Mouse (Mus musculus) forebrain, embryonic 11.5 days (tissue): ENCODE data around the gene Sstr3. TPM values are rescaled to one million over a fixed set of nuclear protein-coding genes. Genes with fewer than 3 reads are reported as not detected.

Experiments used
- ATAC-seq: fragments of 200-750 bp; cut with Nextera tagmentation; replicated peaks from 2 replicates; pipeline ENCODE4 v1.8.0; 2017; ENCODE audit warnings: moderate TSS enrichment; ENCODE audit not compliant: low FRiP score
- DNase-seq: peaks from one replicate; pipeline ENCODE4 v3.0.0-alpha.2; 2017; ENCODE audit warnings: low spot score
- H3K27ac ChIP-seq: fragments of 300-500 bp; sonication (generic); 2 replicates; pipeline ENCODE4 v1.5.1; 2014; ENCODE audit warnings: low read depth, low read length
- H3K27me3 ChIP-seq: fragments of 300-500 bp; sonication (generic); 2 replicates; pipeline ENCODE4 v1.6.1; 2014; ENCODE audit warnings: mild to moderate bottlenecking, low read length, mixed read lengths; ENCODE audit not compliant: control insufficient read depth, insufficient read depth
- H3K36me3 ChIP-seq: fragments of 300-500 bp; sonication (generic); 2 replicates; pipeline ENCODE4 v1.6.1; 2014; ENCODE audit warnings: mild to moderate bottlenecking, low read length, moderate library complexity, mixed read lengths; ENCODE audit not compliant: control insufficient read depth, insufficient read depth
- H3K4me1 ChIP-seq: fragments of 300-500 bp; sonication (generic); replicated peaks from 2 replicates; pipeline ENCODE4 v1.6.1; 2014; ENCODE audit warnings: low read length, mixed read lengths; ENCODE audit not compliant: control insufficient read depth, insufficient read depth
- H3K4me2 ChIP-seq: fragments of 300-500 bp; sonication (generic); 2 replicates; pipeline ENCODE4 v1.6.1; 2014; ENCODE audit warnings: low read depth, mild to moderate bottlenecking, low read length, moderate library complexity, mixed read lengths; ENCODE audit not compliant: severe bottlenecking
- H3K4me3 ChIP-seq: fragments of 300-500 bp; sonication (generic); 2 replicates; pipeline ENCODE4 v1.5.1; 2014; ENCODE audit warnings: low read depth, low read length
- H3K9ac ChIP-seq: fragments of 300-500 bp; sonication (generic); 2 replicates; pipeline ENCODE4 v1.6.1; 2014; ENCODE audit warnings: low read length
- H3K9me3 ChIP-seq: fragments of 300-500 bp; sonication (generic); 2 replicates; pipeline ENCODE4 v1.6.1; 2016; ENCODE audit warnings: low read length, mixed read lengths; ENCODE audit not compliant: control insufficient read depth
- WGBS: fragments of 180-500 bp; shearing (Covaris S2); extraction: QIAGEN DNeasy Blood & Tissue Kit; methylation state at CpG from one replicate; pipeline ENCODE4 v1.1.7; 2014; 5-methylcytosine and 5-hydroxymethylcytosine counted together
- polyA plus RNA-seq: library from polyadenylated mRNA; unstranded; fragments of >200 nt; fragmentation: Nextera tagmentation; extraction: Ambion mirVana; gene quantifications from 2 replicates; pipeline ENCODE4 v1.2.1, GENCODE M21; 2014

Gene Sstr3
- polyA plus RNA-seq, 1 experiment from 2014 or later, result not detected

DNA sequence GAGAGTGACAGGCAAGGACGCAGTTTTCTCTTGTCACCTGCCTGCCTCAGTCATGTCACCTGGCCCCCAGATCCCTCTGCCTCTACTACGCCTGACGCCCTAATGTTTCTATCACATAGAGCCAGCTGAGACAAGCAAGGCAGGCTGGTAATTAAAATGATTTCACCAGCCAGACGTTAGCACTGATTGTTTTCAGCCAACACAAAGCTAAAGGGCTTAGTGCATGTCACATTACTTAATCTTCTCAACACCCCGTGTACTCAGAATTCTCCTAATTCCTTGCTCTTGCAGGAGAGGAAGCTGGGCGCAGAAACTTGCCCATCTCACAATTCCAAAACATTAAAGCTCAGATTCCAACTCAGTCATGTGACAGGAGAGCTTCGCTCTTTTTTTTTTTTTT, 36.0 kb downstream of the Sstr3 start:
- peaks cover 4% of the 10 kb centered on the region; the same call in 1 of the 2 replicates for H3K4me1 ChIP-seq
- DNase-seq (no peak), ATAC-seq (no peak)
- WGBS, result 58% methylated on average over 7 of the region's 7 CpGs
- no peaks in the 10 kb centered on the region for H3K36me3 ChIP-seq
- no peak overlapping the region for H3K4me3 ChIP-seq
- no peak overlapping the region for H3K9ac ChIP-seq
- no peak overlapping the region for H3K27ac ChIP-seq
- H3K27me3 ChIP-seq, result no peaks in the 10 kb centered on the region
- no peak overlapping the region for H3K4me2 ChIP-seq
- H3K9me3 ChIP-seq, result no peaks in the 10 kb centered on the region

DNA sequence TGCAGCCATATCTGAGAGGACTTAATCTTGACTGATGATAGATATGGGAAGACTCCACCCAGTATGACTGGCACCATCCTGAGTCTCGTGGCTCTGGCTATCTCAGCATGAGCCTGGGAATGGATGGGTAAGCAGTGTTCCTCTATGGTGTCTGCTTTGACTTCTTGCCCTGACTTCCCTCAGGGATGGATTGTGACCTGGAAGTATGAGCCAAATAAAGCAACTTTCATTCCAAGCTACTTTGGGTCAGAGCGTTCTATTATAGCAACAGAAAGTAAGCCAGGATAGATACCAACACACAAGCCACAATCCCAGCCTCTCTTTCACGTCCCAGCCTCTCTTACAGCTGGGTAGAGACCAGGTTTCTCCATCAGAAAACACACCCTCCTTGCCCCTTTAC, 38.9 kb downstream of the Sstr3 start:
- no peak overlapping the region for H3K27ac ChIP-seq
- no peak overlapping the region for H3K9ac ChIP-seq
- 82% methylated on average over 3 of the region's 3 CpGs for WGBS
- H3K27me3 ChIP-seq, result no peaks in the 10 kb centered on the region
- ATAC-seq, result no peak
- no peaks in the 10 kb centered on the region for H3K9me3 ChIP-seq
- DNase-seq, result no peak
- no peak overlapping the region for H3K4me3 ChIP-seq
- H3K4me1 ChIP-seq, result peaks cover 4% of the 10 kb centered on the region; the same call in 1 of the 2 replicates
- no peak overlapping the region for H3K4me2 ChIP-seq
- no peaks in the 10 kb centered on the region for H3K36me3 ChIP-seq

DNA sequence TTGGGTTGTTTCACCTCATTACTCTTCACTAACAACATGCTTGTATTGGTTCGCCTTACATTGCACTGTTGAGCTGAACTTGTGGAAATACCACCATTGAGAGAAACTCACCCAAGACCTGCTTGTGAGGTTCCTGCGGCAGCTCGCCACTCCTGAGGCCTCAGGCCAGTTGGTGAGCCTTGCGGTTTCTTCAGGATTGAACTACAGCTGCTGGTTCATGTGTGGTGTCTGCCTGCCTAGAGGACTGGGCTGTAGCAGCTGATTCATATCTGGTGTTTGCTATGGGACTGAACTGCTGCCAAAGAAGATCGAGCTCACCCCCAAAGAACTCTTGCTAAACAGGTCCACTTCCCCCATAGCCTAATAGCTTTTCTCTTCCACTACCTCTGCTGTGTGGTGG, 39.7 kb downstream of the Sstr3 start:
- Histone ChIP-seq H3K9me3 (no peaks in the 10 kb centered on the region), H3K9ac (no peak overlapping the region), H3K4me2 (no peak overlapping the region), H3K27ac (no peak overlapping the region), H3K27me3 (no peaks in the 10 kb centered on the region), H3K4me1 (peaks cover under 1% of the 10 kb centered on the region; the same call in 1 of the 2 replicates), H3K4me3 (no peak overlapping the region), H3K36me3 (no peaks in the 10 kb centered on the region)
- 90% methylated on average over 5 of the region's 5 CpGs for WGBS
- no peak for ATAC-seq
- no peak for DNase-seq

DNA sequence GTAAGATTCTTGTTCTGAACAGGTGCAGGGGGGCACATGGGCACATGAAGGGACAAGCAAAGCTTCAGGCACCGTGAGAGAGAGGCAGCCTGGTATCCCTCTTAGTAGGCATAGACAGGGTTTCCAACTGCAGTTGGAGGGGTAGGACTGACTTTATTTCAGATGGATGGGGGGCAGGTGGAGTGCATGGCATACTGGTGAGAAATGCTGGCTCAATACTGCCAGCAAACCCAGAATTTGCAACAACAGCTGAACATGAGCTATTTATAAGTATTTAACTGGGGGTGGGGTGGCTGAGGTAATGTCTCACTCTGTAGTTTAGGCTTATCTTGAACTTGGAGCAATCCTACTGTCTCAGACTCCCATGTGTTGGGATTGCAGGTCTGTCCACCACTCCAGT, 40.5 kb downstream of the Sstr3 start:
- DNase-seq, result no peak
- no peak overlapping the region for H3K4me2 ChIP-seq
- H3K4me3 ChIP-seq, result no peak overlapping the region
- no peak overlapping the region for H3K27ac ChIP-seq
- H3K9me3 ChIP-seq, result no peaks in the 10 kb centered on the region
- H3K9ac ChIP-seq, result no peak overlapping the region
- no peak for ATAC-seq
- H3K27me3 ChIP-seq, result no peaks in the 10 kb centered on the region
- WGBS, result 100% methylated on average over 1 of the region's 1 CpGs
- no peaks in the 10 kb centered on the region for H3K4me1 ChIP-seq
- H3K36me3 ChIP-seq, result no peaks in the 10 kb centered on the region

DNA sequence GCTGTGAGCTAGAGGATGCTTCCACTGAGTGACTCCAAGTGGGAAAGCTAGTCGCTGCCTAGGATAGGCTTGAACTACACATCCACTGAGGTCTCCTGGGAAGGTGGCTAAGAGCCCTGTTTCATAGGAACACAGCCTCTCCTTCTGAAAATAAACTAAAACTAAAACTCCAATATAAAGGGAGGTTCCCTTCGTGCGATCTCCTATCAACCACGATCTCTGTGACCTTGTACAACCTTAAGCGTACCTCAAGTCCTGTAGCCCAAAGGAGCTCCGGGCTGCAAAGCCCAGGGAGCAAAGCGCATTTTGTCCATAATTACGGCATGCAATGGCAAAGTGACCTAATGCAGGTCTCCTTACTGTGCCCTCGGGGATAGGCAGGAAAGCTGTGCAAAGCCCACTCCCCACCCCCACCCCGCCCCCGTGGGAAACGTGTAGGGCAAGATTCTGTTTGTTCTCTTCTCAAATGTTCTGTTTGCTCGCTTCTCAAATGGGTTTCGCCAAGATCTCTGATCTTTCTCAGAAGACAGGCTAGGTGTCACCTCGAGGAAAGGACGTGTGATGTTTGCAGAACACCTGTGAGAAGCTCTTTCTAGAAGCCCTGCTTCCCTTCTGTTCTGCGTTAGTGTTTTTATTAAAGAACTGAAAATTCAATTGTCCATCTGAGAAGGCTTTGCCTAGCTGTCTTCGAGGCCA, 41.9 kb downstream of the Sstr3 start:
- Histone ChIP-seq H3K4me2 (no peak overlapping the region), H3K27ac (no peak overlapping the region), H3K27me3 (no peaks in the 10 kb centered on the region), H3K4me1 (no peaks in the 10 kb centered on the region), H3K9me3 (no peaks in the 10 kb centered on the region), H3K9ac (no peak overlapping the region), H3K4me3 (no peak overlapping the region), H3K36me3 (no peaks in the 10 kb centered on the region)
- 88% methylated on average over 18 of the region's 18 CpGs for WGBS
- DNase-seq (no peak), ATAC-seq (no peak)

DNA sequence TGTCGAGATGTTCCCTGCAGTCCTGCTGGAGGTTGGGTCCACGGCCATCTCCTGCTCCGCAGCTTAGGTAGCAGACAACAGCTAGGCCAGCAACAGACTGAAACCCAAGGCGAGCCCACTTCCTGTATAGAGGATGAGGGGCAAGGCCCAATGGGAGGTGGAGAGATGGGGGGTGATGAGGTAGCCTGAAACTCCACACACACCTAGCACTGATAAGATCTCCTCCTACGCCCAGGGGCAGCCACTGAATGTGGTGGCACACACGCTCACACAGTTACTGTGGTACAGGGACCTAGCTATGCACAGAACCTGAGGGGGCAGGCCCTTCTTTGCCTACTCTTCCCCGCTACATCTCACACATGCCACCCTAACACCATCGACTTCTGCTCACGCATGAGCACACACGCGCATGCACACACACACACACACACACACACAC, 49.5 kb downstream of the Sstr3 start, which contains the start of gene Il2rb:
Gene Il2rb (minus strand): TSS at position 304 of the 439 bp plus-strand sequence.
- no peaks in the 10 kb centered on the region for H3K4me1 ChIP-seq
- 96% methylated on average over 11 of the region's 11 CpGs for WGBS
- H3K9ac ChIP-seq, result no peak within 1 kb of the TSS

DNA sequence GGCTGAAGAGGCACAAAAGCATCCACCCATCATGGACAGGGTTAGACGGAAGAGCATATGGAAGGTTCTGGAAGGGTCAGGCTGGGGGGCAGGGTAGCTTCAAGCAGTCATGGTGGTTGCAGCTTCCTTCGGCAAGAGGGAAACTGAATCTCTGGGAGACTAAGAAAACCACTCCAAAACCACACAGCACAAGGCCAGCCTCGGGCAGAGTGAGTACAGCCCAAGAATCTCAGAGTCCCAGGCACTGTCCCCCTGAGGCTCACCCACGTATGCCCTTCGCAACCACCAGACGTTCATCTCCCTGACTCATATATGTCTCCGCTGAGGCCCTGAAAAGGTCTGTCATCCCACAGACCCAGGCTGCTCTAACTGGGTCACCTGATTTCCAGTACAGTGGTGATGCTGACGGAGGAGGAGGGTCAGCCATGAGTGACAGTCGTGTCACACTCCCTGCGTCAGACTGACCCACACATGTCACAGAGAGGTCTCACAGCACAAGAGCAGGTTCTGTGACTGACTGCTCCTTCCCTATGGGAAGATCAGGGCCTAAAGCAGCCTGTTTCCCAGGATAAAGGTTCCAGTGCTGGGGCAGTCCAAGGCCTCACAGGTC, 51.0 kb downstream of the Sstr3 start:
- no peaks in the 10 kb centered on the region for H3K4me1 ChIP-seq
- H3K4me3 ChIP-seq, result no peak overlapping the region
- no peaks in the 10 kb centered on the region for H3K27me3 ChIP-seq
- H3K9me3 ChIP-seq, result no peaks in the 10 kb centered on the region
- DNase-seq, result no peak
- WGBS, result 90% methylated on average over 10 of the region's 10 CpGs
- H3K27ac ChIP-seq, result no peak overlapping the region
- H3K36me3 ChIP-seq, result no peaks in the 10 kb centered on the region
- no peak for ATAC-seq
- no peak overlapping the region for H3K4me2 ChIP-seq
- H3K9ac ChIP-seq, result no peak overlapping the region

More for the DNA sequence above, 49.5 kb downstream of the Sstr3 start, which contains the start of gene Il2rb:
- Histone ChIP-seq H3K36me3 (no peaks in the 10 kb centered on the region), H3K4me3 (no peak within 1 kb of the TSS), H3K27me3 (no peaks in the 10 kb centered on the region), H3K9me3 (no peaks in the 10 kb centered on the region), H3K27ac (no peak within 1 kb of the TSS), H3K4me2 (no peak within 1 kb of the TSS)
- DNase-seq, result no peak
- ATAC-seq, result no peak

DNA sequence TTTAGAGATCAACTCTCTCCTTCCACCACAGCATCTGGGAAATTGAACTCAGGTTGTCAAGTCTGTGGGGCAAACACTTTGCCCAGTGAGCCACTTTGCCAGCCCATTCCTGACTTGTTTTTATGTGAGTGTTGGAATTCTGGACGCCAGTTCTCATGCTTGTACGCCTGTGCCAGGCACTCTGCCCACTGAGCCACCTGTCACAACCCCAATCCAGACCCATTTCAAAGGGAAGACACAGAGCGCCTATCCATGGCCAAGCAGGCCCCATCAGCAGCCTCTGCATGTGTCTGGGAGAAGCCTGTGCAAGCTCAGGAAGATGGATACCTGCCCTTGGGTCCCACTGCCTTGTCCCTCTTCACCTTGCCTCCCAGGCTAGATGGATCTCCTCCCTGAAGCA, 53.2 kb downstream of the Sstr3 start:
- ATAC-seq (no peak), DNase-seq (no peak)
- no peaks in the 10 kb centered on the region for H3K4me1 ChIP-seq
- no peaks in the 10 kb centered on the region for H3K27me3 ChIP-seq
- no peaks in the 10 kb centered on the region for H3K9me3 ChIP-seq
- H3K27ac ChIP-seq, result no peak overlapping the region
- H3K9ac ChIP-seq, result no peak overlapping the region
- H3K4me2 ChIP-seq, result no peak overlapping the region
- H3K4me3 ChIP-seq, result no peak overlapping the region
- H3K36me3 ChIP-seq, result no peaks in the 10 kb centered on the region
- 84% methylated on average over 3 of the region's 3 CpGs for WGBS

DNA sequence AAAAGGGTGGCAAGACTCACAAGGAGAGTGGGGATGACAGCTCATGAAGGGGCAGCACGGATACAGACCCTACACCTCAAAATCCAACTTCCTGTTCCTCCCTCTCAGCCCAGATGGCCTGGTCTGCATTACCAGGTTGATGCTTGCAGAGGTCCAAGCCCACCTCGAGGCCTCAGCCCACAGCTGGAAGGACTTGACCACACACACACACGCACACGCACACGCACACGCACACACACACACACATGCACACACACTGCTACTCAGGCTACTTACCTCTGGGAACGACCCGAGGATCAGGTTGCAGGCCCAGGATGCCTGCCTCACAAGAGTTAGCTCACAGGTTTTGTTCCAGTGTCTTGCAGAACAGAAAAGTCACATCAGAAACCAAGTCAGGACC, 54.6 kb downstream of the Sstr3 start:
- H3K4me3 ChIP-seq, result no peak overlapping the region
- no peak for ATAC-seq
- WGBS, result 76% methylated on average over 8 of the region's 8 CpGs
- DNase-seq, result no peak
- no peak overlapping the region for H3K4me2 ChIP-seq
- no peak overlapping the region for H3K9ac ChIP-seq
- H3K27me3 ChIP-seq, result no peaks in the 10 kb centered on the region
- H3K4me1 ChIP-seq, result no peaks in the 10 kb centered on the region
- H3K36me3 ChIP-seq, result no peaks in the 10 kb centered on the region
- no peak overlapping the region for H3K27ac ChIP-seq
- no peaks in the 10 kb centered on the region for H3K9me3 ChIP-seq
